Mouse (Mus musculus) forebrain, embryonic 13.5 days (tissue): ENCODE results near the gene Tmem208. TPM values are rescaled to one million over a fixed set of nuclear protein-coding genes. Genes with fewer than 3 reads are reported as not detected.

ENCODE experiments used
- ATAC-seq: fragments of 200-750 bp; cut with Nextera tagmentation; 2 replicates; pipeline ENCODE4 v1.8.0; 2017
- H3K27ac ChIP-seq: fragments of 300-500 bp; sonication (generic); 2 replicates; pipeline ENCODE4 v1.5.1; 2015; ENCODE audit warnings: inconsistent platforms, mild to moderate bottlenecking, moderate library complexity
- H3K27me3 ChIP-seq: fragments of 300-500 bp; sonication (generic); 2 replicates; pipeline ENCODE4 v1.6.1; 2015; ENCODE audit warnings: mild to moderate bottlenecking, inconsistent platforms
- H3K36me3 ChIP-seq: fragments of 300-500 bp; sonication (generic); 2 replicates; pipeline ENCODE4 v1.6.1; 2015; ENCODE audit warnings: mild to moderate bottlenecking, inconsistent platforms; ENCODE audit not compliant: poor library complexity, severe bottlenecking
- H3K4me1 ChIP-seq: fragments of 300-500 bp; sonication (generic); 2 replicates; pipeline ENCODE4 v1.6.1; 2015; ENCODE audit warnings: inconsistent platforms
- H3K4me2 ChIP-seq: fragments of 300-500 bp; sonication (generic); 2 replicates; pipeline ENCODE4 v1.6.1; 2015; ENCODE audit warnings: inconsistent platforms, mild to moderate bottlenecking, moderate library complexity
- H3K4me3 ChIP-seq: fragments of 300-500 bp; sonication (generic); 2 replicates; pipeline ENCODE4 v1.5.1; 2015; ENCODE audit warnings: mild to moderate bottlenecking, inconsistent platforms
- H3K9ac ChIP-seq: fragments of 300-500 bp; sonication (generic); 2 replicates; pipeline ENCODE4 v1.6.1; 2015; ENCODE audit warnings: mild to moderate bottlenecking, inconsistent platforms
- H3K9me3 ChIP-seq: fragments of 300-500 bp; sonication (generic); replicated peaks from 2 replicates; pipeline ENCODE4 v1.6.1; 2016; ENCODE audit warnings: inconsistent platforms
- WGBS: fragments of 180-500 bp; shearing (Covaris S2); methylation state at CpG from one replicate; pipeline ENCODE4 v1.1.7; 2015; 5-methylcytosine and 5-hydroxymethylcytosine counted together
- polyA plus RNA-seq: library from polyadenylated mRNA; unstranded; fragments of >200 nt; fragmentation: Nextera tagmentation; extraction: Ambion mirVana; gene quantifications from 2 replicates; pipeline ENCODE4 v1.2.1, GENCODE M21; 2015

Gene Tmem208
- 107 and 109 TPM in 2 replicates for polyA plus RNA-seq

DNA sequence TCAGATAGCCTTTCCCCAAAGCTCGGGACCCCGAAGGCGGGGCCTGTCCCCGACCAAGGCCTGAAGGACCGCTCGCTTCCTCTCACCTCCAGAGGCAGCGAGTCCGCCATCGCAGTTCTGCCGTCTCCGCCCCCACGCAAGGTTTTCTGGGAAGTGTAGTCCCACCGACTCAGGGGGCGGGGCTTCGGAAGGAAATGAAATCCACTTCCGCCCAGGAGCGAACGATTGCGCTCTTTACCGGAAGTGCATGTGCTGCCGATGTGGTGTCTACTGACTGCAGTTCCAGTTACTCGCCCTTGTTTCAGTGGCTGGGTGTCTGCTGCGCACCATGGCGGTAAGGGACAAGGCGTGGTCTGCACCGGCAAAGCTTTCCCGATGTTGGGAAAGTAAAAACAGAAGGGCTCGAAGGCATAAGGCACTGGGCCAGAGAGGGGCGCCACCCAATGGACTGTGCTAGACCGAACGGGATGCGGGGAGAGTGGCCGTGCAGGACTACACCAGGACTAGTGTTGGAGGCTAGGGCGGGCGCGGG is at the start of gene Tmem208, which contains the start of gene Lrrc29:
Gene Tmem208 (plus strand): TSS at position 214 of the 532 bp plus-strand sequence.
Gene Lrrc29 (minus strand): TSS at position 138 of the 532 bp plus-strand sequence.
- peak within 1 kb of the TSS; percentile 86 for H3K9ac ChIP-seq
- H3K27me3 ChIP-seq, result no peaks in the 10 kb centered on the region
- ATAC-seq, result peak; percentile 93
- peak within 1 kb of the TSS; percentile 81 for H3K4me3 ChIP-seq
- H3K4me2 ChIP-seq, result peak within 1 kb of the TSS; percentile 96
- under 1% methylated on average over 36 of the region's 36 CpGs for WGBS
- peaks cover 20% of the 10 kb centered on the region for H3K4me1 ChIP-seq
- peaks cover 43% of the 10 kb centered on the region for H3K36me3 ChIP-seq
- no peaks in the 10 kb centered on the region for H3K9me3 ChIP-seq
- H3K27ac ChIP-seq, result peak within 1 kb of the TSS; percentile 57; the same call in 1 of the 2 replicates

GRCm38 (mm10) chr8:105278911-105279334 is 47.2 kb upstream of the Tmem208 start:
- H3K4me3 ChIP-seq, result peak overlapping the region; percentile 31
- H3K36me3 ChIP-seq, result peaks cover 34% of the 10 kb centered on the region
- under 1% methylated on average over 28 of the region's 28 CpGs for WGBS
- H3K27me3 ChIP-seq, result peaks cover 67% of the 10 kb centered on the region
- H3K4me2 ChIP-seq, result peak overlapping the region; percentile 60
- ATAC-seq, result peak; percentile 63
- peaks cover 27% of the 10 kb centered on the region for H3K4me1 ChIP-seq
- no peak overlapping the region for H3K27ac ChIP-seq
- H3K9ac ChIP-seq, result peak overlapping the region; percentile 50
- no peaks in the 10 kb centered on the region for H3K9me3 ChIP-seq

DNA sequence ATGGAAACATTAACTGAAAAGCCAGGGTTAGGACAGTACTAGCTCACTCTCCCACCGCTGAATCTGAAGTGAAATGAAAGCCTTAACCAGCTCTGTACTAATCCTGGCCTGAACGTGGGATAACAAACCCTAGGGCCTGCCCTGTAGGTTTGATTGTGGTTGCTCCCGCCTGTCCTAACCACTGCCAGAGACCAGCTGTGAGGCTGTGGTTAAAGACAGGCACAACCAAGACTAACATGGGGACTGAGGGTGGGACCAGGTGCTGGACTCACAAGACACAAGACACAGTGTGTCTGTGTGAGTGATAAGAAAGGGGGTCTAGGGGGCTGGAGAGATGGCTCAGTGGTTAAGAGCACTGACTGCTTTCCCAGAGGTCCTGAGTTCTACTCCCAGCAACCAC is 45.6 kb upstream of the Tmem208 start:
- ATAC-seq, result no peak
- H3K27ac ChIP-seq, result no peak overlapping the region
- H3K36me3 ChIP-seq, result peaks cover 47% of the 10 kb centered on the region
- H3K27me3 ChIP-seq, result peaks cover 51% of the 10 kb centered on the region
- H3K9me3 ChIP-seq, result no peaks in the 10 kb centered on the region
- H3K4me2 ChIP-seq, result no peak overlapping the region
- H3K4me1 ChIP-seq, result peaks cover 29% of the 10 kb centered on the region
- no peak overlapping the region for H3K9ac ChIP-seq
- WGBS, result 74% methylated on average over 3 of the region's 3 CpGs
- H3K4me3 ChIP-seq, result no peak overlapping the region

- Histone ChIP-seq H3K4me3 (no peak overlapping the region), H3K36me3 (peaks cover 49% of the 10 kb centered on the region), H3K9ac (no peak overlapping the region), H3K27ac (no peak overlapping the region), H3K4me2 (no peak overlapping the region), H3K27me3 (peaks cover 38% of the 10 kb centered on the region), H3K9me3 (no peaks in the 10 kb centered on the region), H3K4me1 (peaks cover 29% of the 10 kb centered on the region)
- ATAC-seq, result no peak
- 89% methylated on average over 12 of the region's 12 CpGs for WGBS
Measured at GRCm38 (mm10) chr8:105281821-105282220, 44.3 kb upstream of the Tmem208 start.

DNA sequence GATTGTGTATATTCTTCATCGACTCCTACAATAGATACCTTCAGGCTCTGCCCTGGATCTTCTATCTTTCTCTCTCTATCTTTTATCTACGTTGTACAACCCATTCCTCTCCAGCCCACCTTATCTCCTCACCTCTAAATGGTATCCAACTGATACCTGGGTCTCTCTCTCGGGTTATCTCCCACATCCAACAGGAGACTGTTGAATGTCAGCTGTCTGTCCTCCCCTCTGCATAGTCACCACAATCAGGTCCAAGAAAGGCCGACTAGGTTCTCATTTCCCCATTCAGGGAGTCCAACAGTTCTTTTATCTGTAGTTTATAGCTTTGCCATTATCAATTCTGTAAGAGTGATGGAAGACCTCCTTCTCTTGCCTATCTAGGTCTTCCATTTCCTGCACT is 43.9 kb upstream of the Tmem208 start:
- Histone ChIP-seq H3K4me2 (no peak overlapping the region), H3K9ac (no peak overlapping the region), H3K4me3 (no peak overlapping the region), H3K36me3 (peaks cover 49% of the 10 kb centered on the region), H3K27me3 (peaks cover 34% of the 10 kb centered on the region), H3K9me3 (no peaks in the 10 kb centered on the region), H3K27ac (no peak overlapping the region), H3K4me1 (peaks cover 30% of the 10 kb centered on the region)
- WGBS, result 95% methylated on average over 4 of the region's 4 CpGs
- no peak for ATAC-seq

DNA sequence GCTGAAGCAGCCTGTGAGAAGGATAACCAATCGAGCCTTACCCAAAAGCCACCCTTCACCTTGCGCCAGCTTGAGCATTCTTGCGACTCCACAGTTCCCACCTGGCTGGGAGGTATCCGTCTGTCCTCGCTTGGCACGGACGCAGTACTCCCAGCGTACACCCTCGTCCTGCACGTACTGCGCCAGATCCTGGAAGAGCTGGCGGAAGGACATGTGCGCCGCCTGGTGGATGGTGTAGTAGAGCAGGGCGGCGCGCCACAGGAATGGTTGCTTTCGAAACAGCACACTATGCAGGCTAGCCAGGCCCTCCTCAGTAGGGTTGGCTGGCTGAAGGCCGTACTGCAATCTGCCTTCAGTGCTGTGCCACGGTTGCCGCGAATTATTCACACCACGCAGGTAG is 43.1 kb upstream of the Tmem208 start:
- no peak overlapping the region for H3K4me2 ChIP-seq
- no peaks in the 10 kb centered on the region for H3K9me3 ChIP-seq
- H3K4me3 ChIP-seq, result no peak overlapping the region
- no peak overlapping the region for H3K9ac ChIP-seq
- H3K27ac ChIP-seq, result no peak overlapping the region
- 0 out of 2 replicates have a peak, but pooled peaks have one; percentile 14 for ATAC-seq
- H3K4me1 ChIP-seq, result peaks cover 38% of the 10 kb centered on the region
- WGBS, result 22% methylated on average over 23 of the region's 23 CpGs
- peaks cover 49% of the 10 kb centered on the region for H3K36me3 ChIP-seq
- peaks cover 26% of the 10 kb centered on the region for H3K27me3 ChIP-seq

- H3K9me3 ChIP-seq, result no peaks in the 10 kb centered on the region
- peaks cover 8% of the 10 kb centered on the region for H3K27me3 ChIP-seq
- no peak overlapping the region for H3K4me3 ChIP-seq
- WGBS, result 47% methylated on average over 12 of the region's 12 CpGs
- peaks cover 42% of the 10 kb centered on the region for H3K36me3 ChIP-seq
- peaks cover 45% of the 10 kb centered on the region for H3K4me1 ChIP-seq
- no peak overlapping the region for H3K27ac ChIP-seq
- no peak overlapping the region for H3K4me2 ChIP-seq
- no peak for ATAC-seq
- H3K9ac ChIP-seq, result no peak overlapping the region
Measured at GRCm38 (mm10) chr8:105285514-105285913, 40.6 kb upstream of the Tmem208 start.

GRCm38 (mm10) chr8:105286907-105287306 is 39.2 kb upstream of the Tmem208 start:
- Histone ChIP-seq H3K36me3 (peaks cover 35% of the 10 kb centered on the region), H3K4me2 (peak overlapping the region; percentile 70), H3K4me3 (no peak overlapping the region), H3K4me1 (peaks cover 52% of the 10 kb centered on the region), H3K27ac (no peak overlapping the region), H3K9ac (peak overlapping the region; percentile 10; the same call in 1 of the 2 replicates), H3K9me3 (no peaks in the 10 kb centered on the region), H3K27me3 (peaks cover 11% of the 10 kb centered on the region)
- 85% methylated on average over 4 of the region's 4 CpGs for WGBS
- ATAC-seq, result no peak

DNA sequence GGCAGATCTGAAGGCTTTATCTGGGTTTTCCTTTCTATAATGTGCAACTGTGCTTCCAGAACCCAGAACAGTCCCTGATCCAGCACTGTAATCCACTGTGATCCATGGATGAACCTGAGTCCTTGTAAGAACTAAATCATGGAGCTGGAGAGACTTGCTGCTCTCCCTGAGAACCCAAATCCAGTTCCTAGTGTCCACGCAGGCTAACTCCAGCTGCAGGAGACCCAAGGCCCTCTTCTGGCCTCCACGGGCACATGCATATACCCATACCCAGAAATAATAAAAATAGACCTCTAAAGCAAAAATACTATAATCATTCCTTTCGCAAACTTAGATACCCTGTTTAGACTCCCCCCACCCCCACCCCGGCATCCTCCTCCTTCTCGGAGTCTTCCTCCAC is 37.9 kb upstream of the Tmem208 start:
- ATAC-seq, result no peak
- no peaks in the 10 kb centered on the region for H3K9me3 ChIP-seq
- peak overlapping the region; percentile 70 for H3K4me2 ChIP-seq
- 89% methylated on average over 5 of the region's 5 CpGs for WGBS
- H3K27ac ChIP-seq, result no peak overlapping the region
- H3K36me3 ChIP-seq, result peaks cover 21% of the 10 kb centered on the region
- H3K9ac ChIP-seq, result peak overlapping the region; percentile 41; the same call in 1 of the 2 replicates
- H3K27me3 ChIP-seq, result peaks cover 11% of the 10 kb centered on the region
- H3K4me1 ChIP-seq, result peaks cover 52% of the 10 kb centered on the region
- H3K4me3 ChIP-seq, result peak overlapping the region; percentile 50

DNA sequence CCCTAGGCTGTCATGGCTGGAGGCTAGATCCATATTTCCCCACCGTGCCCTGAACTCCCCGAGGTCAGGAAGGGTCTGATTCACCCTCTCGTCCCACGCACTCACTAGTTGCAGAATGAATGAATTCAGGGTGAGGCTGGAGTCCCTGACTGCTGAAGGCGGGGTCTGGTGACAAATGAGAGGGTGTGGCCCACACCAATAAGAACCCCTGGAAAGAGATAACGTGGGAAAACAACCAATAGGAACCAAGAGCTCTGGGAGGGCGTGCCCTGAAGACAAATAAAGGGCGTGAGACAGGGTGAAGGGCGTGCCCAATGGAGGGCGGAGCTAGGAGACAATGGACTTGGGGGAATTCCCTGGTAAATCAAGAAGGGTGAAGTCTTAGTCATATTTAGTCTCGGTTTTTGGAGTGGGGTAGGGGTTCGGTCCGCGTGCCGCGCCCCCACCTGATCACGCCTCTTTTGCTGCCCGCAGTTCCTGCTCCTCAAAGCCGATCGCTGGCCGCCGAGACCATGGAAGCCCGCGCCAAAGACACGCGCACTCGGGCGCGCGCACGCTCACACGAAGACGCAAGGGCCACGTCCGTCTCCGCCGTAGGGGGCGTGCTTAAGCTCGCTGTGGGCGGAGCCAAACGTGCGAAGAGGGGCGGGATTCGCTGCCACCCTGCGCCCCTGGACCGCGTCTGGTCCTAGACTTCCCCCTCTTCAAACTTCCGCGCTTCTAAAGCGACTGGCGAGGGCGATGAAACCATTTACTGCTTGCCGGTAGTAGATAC is 37.0 kb upstream of the Tmem208 start:
- Histone ChIP-seq H3K9me3 (no peaks in the 10 kb centered on the region), H3K4me2 (peak overlapping the region; percentile 70), H3K27ac (peak overlapping the region; percentile 84), H3K4me1 (peaks cover 52% of the 10 kb centered on the region), H3K9ac (peak overlapping the region; percentile 65), H3K36me3 (peaks cover 14% of the 10 kb centered on the region), H3K4me3 (peak overlapping the region; percentile 50), H3K27me3 (peaks cover 11% of the 10 kb centered on the region)
- ATAC-seq, result peak; percentile 91
- under 1% methylated on average over 53 of the region's 53 CpGs for WGBS

DNA sequence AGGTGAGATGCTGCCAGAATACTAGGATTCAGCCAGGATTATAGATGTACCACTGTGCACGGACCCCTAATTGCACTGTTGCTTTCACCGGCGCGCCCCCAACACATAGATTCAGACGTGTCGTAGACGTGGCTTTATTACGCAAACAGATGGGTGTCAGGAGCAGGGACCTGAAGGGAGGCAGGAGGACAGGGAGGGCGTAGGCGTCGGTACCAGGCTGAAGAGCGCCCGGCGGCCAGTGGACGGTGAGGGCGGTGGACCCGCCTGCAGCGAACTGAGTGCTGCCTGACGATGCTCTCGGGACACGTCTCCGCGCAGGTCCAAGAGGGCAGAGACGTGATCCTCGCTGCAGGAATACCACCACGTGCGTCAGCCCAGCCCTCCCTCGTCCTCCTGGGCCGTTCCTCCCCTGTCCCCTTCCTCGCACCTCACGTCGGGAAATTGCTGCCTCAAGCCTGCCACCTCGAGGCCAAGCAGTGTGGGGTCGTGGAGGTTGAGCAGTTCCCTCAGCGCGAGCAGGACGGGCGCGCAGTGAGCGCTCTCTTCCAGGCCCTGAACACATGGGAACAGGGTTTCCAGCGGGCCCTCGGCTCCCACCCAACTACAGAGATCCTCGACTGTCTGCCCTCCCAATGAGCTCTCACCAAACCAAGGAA is 36.2 kb upstream of the Tmem208 start, which contains the start of gene 4931428F04Rik:
Gene 4931428F04Rik (minus strand): TSS at position 60 of the 656 bp plus-strand sequence.
- H3K27ac ChIP-seq, result peak within 1 kb of the TSS; percentile 84
- peaks cover 11% of the 10 kb centered on the region for H3K27me3 ChIP-seq
- peaks cover 52% of the 10 kb centered on the region for H3K4me1 ChIP-seq
- peak within 1 kb of the TSS; percentile 65 for H3K9ac ChIP-seq
- WGBS, result 1% methylated on average over 43 of the region's 43 CpGs
- H3K4me3 ChIP-seq, result peak within 1 kb of the TSS; percentile 50
- H3K4me2 ChIP-seq, result peak within 1 kb of the TSS; percentile 70
- ATAC-seq, result peak; percentile 39
- peaks cover 8% of the 10 kb centered on the region for H3K36me3 ChIP-seq
- H3K9me3 ChIP-seq, result no peaks in the 10 kb centered on the region
